Mouse (Mus musculus): ENCODE measurements around the gene Fyb. TPM values are rescaled to one million over a fixed set of nuclear protein-coding genes. Genes with fewer than 3 reads are reported as not detected.

Fyb gene
- 5.0 and 7.7 TPM in 2 replicates for polyA plus RNA-seq (2014; fragmentation: Nextera tagmentation; extraction: Ambion mirVana)

GRCm38 (mm10) chr15:6522653-6523167, at the start of gene Fyb:
Fyb (plus strand) TSS chr15:6522853.
- 68% methylated on average over 8 of the region's 8 CpGs for WGBS
- Histone ChIP-seq H3K36me3 (ENCODE audit: control insufficient read depth, insufficient read depth, low read length) (no peaks in the 10 kb centered on the region), H3K9ac (replicated peaks; ENCODE audit: low read depth, low read length) (no peak within 1 kb of the TSS), H3K4me3 (ENCODE audit: low read depth, low read length) (no peak within 1 kb of the TSS), H3K4me2 (replicated peaks; ENCODE audit: low read depth, low read length) (no peak within 1 kb of the TSS), H3K4me1 (ENCODE audit: control insufficient read depth, insufficient read depth, low read length) (no peaks in the 10 kb centered on the region), H3K27me3 (ENCODE audit: control insufficient read depth, insufficient read depth, low read length) (no peaks in the 10 kb centered on the region), H3K9me3 (ENCODE audit: control insufficient read depth, low read depth, low read length) (no peaks in the 10 kb centered on the region), H3K27ac (ENCODE audit: low read length) (no peak within 1 kb of the TSS)
- no peak for ATAC-seq (ENCODE audit: insufficient number of reproducible peaks, insufficient read depth, low FRiP score, low read depth)

- Histone ChIP-seq H3K27me3 (ENCODE audit: control insufficient read depth, insufficient read depth, low read length) (no peaks in the 10 kb centered on the region), H3K4me3 (ENCODE audit: low read depth, low read length) (no peak overlapping the region), H3K4me2 (replicated peaks; ENCODE audit: low read depth, low read length) (no peak overlapping the region), H3K9ac (replicated peaks; ENCODE audit: low read depth, low read length) (no peak overlapping the region), H3K36me3 (ENCODE audit: control insufficient read depth, insufficient read depth, low read length) (no peaks in the 10 kb centered on the region), H3K4me1 (ENCODE audit: control insufficient read depth, insufficient read depth, low read length) (no peaks in the 10 kb centered on the region), H3K27ac (ENCODE audit: low read length) (no peak overlapping the region), H3K9me3 (ENCODE audit: control insufficient read depth, low read depth, low read length) (no peaks in the 10 kb centered on the region)
- ATAC-seq (ENCODE audit: insufficient number of reproducible peaks, insufficient read depth, low FRiP score, low read depth) = no peak
- WGBS = 56% methylated on average over 3 of the region's 3 CpGs
These were observed 39.1 kb upstream of the Fyb start for GRCm38 (mm10) chr15:6483561-6483960.

DNA sequence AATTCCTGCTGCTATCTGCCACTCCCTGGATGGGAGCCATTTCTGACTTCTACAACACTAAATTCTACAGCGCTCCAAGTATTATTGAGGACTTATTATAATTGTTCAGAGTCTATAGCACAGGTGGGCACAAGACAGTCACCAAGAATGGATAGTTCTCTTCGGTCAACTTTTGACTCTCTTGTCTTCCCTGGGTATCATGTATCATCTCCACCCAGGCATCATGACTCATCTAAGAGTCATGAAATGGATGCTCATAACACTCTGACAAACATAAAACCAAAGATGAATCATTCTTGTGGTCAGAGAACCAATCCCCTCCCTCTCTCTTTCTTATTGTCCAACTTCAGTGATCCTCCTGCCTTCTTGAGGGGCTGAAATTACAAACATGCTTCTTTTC, 30.3 kb upstream of the Fyb start:
- H3K4me2 ChIP-seq (replicated peaks; ENCODE audit: low read depth, low read length) = no peak overlapping the region

GRCm38 (mm10) chr15:6498396-6499070, 24.1 kb upstream of the Fyb start:
- no peak for ATAC-seq (ENCODE audit: insufficient number of reproducible peaks, insufficient read depth, low FRiP score, low read depth)
- Histone ChIP-seq H3K4me1 (ENCODE audit: control insufficient read depth, insufficient read depth, low read length) (no peaks in the 10 kb centered on the region), H3K9ac (replicated peaks; ENCODE audit: low read depth, low read length) (no peak overlapping the region), H3K27me3 (ENCODE audit: control insufficient read depth, insufficient read depth, low read length) (no peaks in the 10 kb centered on the region), H3K36me3 (ENCODE audit: control insufficient read depth, insufficient read depth, low read length) (no peaks in the 10 kb centered on the region), H3K9me3 (ENCODE audit: control insufficient read depth, low read depth, low read length) (no peaks in the 10 kb centered on the region), H3K4me3 (ENCODE audit: low read depth, low read length) (no peak overlapping the region), H3K4me2 (replicated peaks; ENCODE audit: low read depth, low read length) (no peak overlapping the region), H3K27ac (ENCODE audit: low read length) (no peak overlapping the region)
- WGBS = 84% methylated on average over 10 of the region's 10 CpGs

More for the DNA sequence above, 30.3 kb upstream of the Fyb start:
- no peak overlapping the region for H3K9ac ChIP-seq (replicated peaks; ENCODE audit: low read depth, low read length)
- H3K4me3 ChIP-seq (ENCODE audit: low read depth, low read length) = no peak overlapping the region
- H3K27ac ChIP-seq (ENCODE audit: low read length) = no peak overlapping the region
- no peaks in the 10 kb centered on the region for H3K9me3 ChIP-seq (ENCODE audit: control insufficient read depth, low read depth, low read length)
- H3K4me1 ChIP-seq (ENCODE audit: control insufficient read depth, insufficient read depth, low read length) = no peaks in the 10 kb centered on the region
- 84% methylated on average over 2 of the region's 2 CpGs for WGBS
- H3K27me3 ChIP-seq (ENCODE audit: control insufficient read depth, insufficient read depth, low read length) = no peaks in the 10 kb centered on the region
- no peak for ATAC-seq (ENCODE audit: insufficient number of reproducible peaks, insufficient read depth, low FRiP score, low read depth)
- no peaks in the 10 kb centered on the region for H3K36me3 ChIP-seq (ENCODE audit: control insufficient read depth, insufficient read depth, low read length)

DNA sequence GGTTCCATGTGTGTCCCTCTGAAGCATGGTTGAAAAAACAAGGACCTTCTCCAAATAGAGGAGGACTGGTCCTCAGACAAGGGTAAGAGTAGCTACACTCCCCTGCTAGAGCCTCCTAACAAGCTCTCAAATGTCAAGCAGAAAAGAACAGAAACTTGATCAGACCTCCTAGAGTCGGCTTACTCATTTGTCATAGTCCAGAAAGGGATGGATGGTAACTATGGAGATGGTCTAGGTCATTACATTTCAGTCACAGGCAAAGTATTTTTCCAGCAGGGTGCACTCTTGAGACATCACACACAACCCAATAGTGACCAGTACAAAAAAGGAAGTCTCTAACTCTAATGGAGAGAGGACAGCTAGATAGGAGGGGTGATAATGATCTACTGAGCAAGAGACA, 21.9 kb upstream of the Fyb start:
- H3K9ac ChIP-seq (replicated peaks; ENCODE audit: low read depth, low read length) = no peak overlapping the region
- 17% methylated on average over 1 of the region's 1 CpGs for WGBS
- no peak for ATAC-seq (ENCODE audit: insufficient number of reproducible peaks, insufficient read depth, low FRiP score, low read depth)

GRCm38 (mm10) chr15:6517525-6517924, 5.1 kb upstream of the Fyb start:
- Histone ChIP-seq H3K27ac (ENCODE audit: low read length) (no peak overlapping the region), H3K4me1 (ENCODE audit: control insufficient read depth, insufficient read depth, low read length) (no peaks in the 10 kb centered on the region), H3K4me2 (replicated peaks; ENCODE audit: low read depth, low read length) (no peak overlapping the region), H3K9ac (replicated peaks; ENCODE audit: low read depth, low read length) (no peak overlapping the region), H3K36me3 (ENCODE audit: control insufficient read depth, insufficient read depth, low read length) (no peaks in the 10 kb centered on the region), H3K27me3 (ENCODE audit: control insufficient read depth, insufficient read depth, low read length) (no peaks in the 10 kb centered on the region), H3K4me3 (ENCODE audit: low read depth, low read length) (no peak overlapping the region), H3K9me3 (ENCODE audit: control insufficient read depth, low read depth, low read length) (no peaks in the 10 kb centered on the region)
- WGBS = 86% methylated on average over 1 of the region's 1 CpGs
- no peak for ATAC-seq (ENCODE audit: insufficient number of reproducible peaks, insufficient read depth, low FRiP score, low read depth)

More for the DNA sequence above, 21.9 kb upstream of the Fyb start:
- Histone ChIP-seq H3K9me3 (ENCODE audit: control insufficient read depth, low read depth, low read length) (no peaks in the 10 kb centered on the region), H3K27me3 (ENCODE audit: control insufficient read depth, insufficient read depth, low read length) (no peaks in the 10 kb centered on the region), H3K4me1 (ENCODE audit: control insufficient read depth, insufficient read depth, low read length) (no peaks in the 10 kb centered on the region), H3K27ac (ENCODE audit: low read length) (no peak overlapping the region), H3K4me3 (ENCODE audit: low read depth, low read length) (no peak overlapping the region), H3K4me2 (replicated peaks; ENCODE audit: low read depth, low read length) (no peak overlapping the region), H3K36me3 (ENCODE audit: control insufficient read depth, insufficient read depth, low read length) (no peaks in the 10 kb centered on the region)

DNA sequence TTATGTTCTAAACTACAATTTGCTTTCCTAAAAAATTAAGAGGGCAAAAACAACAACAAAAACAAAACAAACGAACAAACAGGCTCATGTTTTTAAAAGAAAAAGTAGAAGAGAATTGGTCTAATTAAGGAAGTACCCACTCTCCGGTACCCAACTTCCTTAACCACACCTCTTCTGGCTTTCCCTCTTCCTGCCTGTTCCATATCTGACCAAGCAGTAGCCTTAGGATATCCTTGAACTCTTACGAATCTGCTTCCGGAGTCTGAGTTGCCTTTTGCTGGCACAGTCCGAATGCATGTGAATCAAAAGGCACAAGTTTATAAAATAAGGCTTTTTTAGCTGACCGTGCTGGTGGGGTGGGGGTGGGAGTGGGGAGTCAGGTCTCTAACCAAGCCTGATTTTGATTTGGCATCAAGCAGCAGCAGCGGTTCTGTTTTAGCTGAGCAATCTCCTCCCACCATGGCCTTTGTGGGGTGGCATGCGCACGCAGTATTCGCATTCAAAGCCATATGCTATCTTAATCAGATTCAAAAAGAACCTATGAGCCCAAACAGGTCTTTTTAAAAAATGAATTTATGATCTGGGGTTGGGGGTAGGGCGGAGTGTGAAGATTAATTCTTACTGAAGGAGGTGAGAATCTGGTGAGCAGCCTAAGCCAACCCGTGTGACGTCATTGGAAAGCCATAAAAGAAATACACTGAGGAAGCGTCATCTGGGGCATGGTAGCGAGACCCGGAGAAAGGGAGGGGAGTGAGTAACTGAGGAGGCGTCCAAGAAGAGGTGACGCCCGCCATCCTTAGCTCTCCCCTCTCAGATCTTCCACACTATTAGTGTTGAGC, 3.0 kb upstream of the Fyb start:
- no peaks in the 10 kb centered on the region for H3K36me3 ChIP-seq (ENCODE audit: control insufficient read depth, insufficient read depth, low read length)
- no peak overlapping the region for H3K9ac ChIP-seq (replicated peaks; ENCODE audit: low read depth, low read length)
- H3K27me3 ChIP-seq (ENCODE audit: control insufficient read depth, insufficient read depth, low read length) = no peaks in the 10 kb centered on the region
- ATAC-seq (ENCODE audit: insufficient number of reproducible peaks, insufficient read depth, low FRiP score, low read depth) = no peak
- no peaks in the 10 kb centered on the region for H3K9me3 ChIP-seq (ENCODE audit: control insufficient read depth, low read depth, low read length)
- no peak overlapping the region for H3K4me3 ChIP-seq (ENCODE audit: low read depth, low read length)
- no peaks in the 10 kb centered on the region for H3K4me1 ChIP-seq (ENCODE audit: control insufficient read depth, insufficient read depth, low read length)
- no peak overlapping the region for H3K27ac ChIP-seq (ENCODE audit: low read length)
- no peak overlapping the region for H3K4me2 ChIP-seq (replicated peaks; ENCODE audit: low read depth, low read length)
- WGBS = 88% methylated on average over 19 of the region's 19 CpGs

GRCm38 (mm10) chr15:6520505-6521155, 2.0 kb upstream of the Fyb start:
- no peaks in the 10 kb centered on the region for H3K4me1 ChIP-seq (ENCODE audit: control insufficient read depth, insufficient read depth, low read length)
- H3K9me3 ChIP-seq (ENCODE audit: control insufficient read depth, low read depth, low read length) = no peaks in the 10 kb centered on the region
- no peak overlapping the region for H3K4me2 ChIP-seq (replicated peaks; ENCODE audit: low read depth, low read length)
- H3K36me3 ChIP-seq (ENCODE audit: control insufficient read depth, insufficient read depth, low read length) = no peaks in the 10 kb centered on the region
- H3K9ac ChIP-seq (replicated peaks; ENCODE audit: low read depth, low read length) = no peak overlapping the region
- no peak for ATAC-seq (ENCODE audit: insufficient number of reproducible peaks, insufficient read depth, low FRiP score, low read depth)
- WGBS = 67% methylated on average over 10 of the region's 10 CpGs
- H3K4me3 ChIP-seq (ENCODE audit: low read depth, low read length) = no peak overlapping the region
- H3K27ac ChIP-seq (ENCODE audit: low read length) = no peak overlapping the region
- H3K27me3 ChIP-seq (ENCODE audit: control insufficient read depth, insufficient read depth, low read length) = no peaks in the 10 kb centered on the region

Measured in stomach, embryonic 14.5 days (tissue).